Mouse (Mus musculus): ENCODE results near the gene Ace.

DNA sequence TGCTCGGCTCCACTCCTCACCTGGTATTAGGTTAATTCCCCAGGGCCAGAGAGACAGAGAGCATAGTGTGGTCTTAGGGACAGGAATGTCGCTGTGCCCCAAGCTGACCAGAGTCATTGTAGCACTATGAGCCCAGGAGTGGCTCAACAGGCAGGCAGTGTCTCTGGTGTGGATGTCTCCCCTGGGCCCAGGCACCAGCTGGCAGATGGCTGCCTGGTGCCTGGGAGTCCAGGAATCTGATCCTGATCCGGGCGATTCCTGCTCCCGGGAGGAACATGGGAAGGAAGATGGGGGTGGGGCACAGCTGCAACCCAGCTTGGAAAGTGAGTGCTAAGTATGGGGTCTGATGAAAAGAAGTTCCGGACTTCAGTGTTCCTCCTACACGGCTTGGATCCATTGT is 45.0 kb downstream of the Ace start:
- TF ChIP-seq CTCF (IDR thresholded peaks at IDR 0.05; ENCODE audit: low read depth, low read length) (no peak), GATA1 (IDR thresholded peaks at IDR 0.05; ENCODE audit: borderline replicate concordance, low read length) (no peak), TAL1 (conservative IDR thresholded peaks at IDR 0.05; ENCODE audit: low read depth, low read length) (no peak)
